Mouse (Mus musculus) heart, adult 11 months (tissue): ENCODE results near the gene Cpne5.
"Not testable (repeated sequence)": the region's sequence is repeated elsewhere in the genome, so short reads cannot be mapped to it uniquely, and the experiment has no call there.

Source experiments
- DNase-seq: peaks from one replicate; pipeline ENCODE4 v3.0.0; 2022

Cpne5 gene

DNA sequence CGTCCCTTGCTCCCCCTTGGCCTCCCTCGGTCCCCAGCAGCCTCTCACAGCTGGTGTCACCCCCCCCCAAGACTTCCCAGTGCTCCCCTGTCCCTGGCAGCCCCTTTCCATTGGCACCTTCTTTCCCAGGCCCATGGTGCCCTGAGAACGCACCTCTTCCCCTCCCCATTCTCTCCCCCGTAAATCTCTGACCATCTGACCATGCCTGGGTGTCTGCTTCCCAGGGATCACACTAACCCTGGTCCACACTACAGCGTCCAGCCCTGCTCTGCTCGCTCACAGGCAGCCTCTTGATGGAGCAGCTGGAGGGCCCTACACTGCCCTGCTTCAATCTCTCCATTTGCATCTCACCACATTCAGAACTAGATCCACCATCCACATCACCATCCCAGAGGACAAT lies 18.5 kb upstream of the Cpne5 start:
- DNase-seq = peak; percentile 91

DNA sequence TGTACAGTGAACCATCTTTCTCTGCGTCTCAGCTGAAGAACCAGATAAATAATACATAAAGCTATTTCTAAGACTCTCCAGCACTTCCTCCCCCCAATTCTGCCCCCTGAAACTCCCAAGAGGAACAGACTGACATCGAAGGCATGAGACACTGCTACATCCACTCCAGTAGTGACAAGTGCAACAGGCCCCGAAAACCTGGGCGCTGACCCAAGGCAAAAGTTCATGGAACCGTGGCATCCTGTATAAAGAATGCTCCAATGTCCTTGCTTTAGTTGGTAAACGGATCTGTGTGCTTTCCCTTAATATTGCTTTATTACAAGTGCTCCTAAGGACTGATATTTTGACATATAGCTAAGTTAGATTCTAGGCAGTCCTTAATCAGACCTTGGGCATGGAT lies 16.8 kb upstream of the Cpne5 start:
- not testable (repeated sequence) for DNase-seq

DNA sequence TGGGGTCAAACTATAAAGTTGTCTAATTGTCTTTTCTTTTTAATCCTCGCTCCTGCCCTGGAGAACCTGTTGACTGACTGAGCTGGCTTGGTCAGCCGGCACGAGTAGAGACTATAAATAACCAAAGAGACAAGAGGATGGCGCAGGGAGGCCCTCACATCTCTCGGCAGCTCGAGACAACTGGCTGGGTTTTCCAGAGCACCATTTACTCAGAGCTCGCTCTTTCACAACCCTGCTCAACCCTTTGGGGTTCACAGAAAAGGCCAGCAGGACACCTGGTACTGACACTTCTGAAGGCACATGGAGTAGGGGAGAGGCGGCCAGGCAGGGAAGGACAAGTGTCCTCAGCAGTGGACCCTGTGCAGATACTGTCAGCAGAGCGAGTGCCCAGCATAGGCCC lies 15.7 kb upstream of the Cpne5 start:
- peak; percentile 97 for DNase-seq

DNA sequence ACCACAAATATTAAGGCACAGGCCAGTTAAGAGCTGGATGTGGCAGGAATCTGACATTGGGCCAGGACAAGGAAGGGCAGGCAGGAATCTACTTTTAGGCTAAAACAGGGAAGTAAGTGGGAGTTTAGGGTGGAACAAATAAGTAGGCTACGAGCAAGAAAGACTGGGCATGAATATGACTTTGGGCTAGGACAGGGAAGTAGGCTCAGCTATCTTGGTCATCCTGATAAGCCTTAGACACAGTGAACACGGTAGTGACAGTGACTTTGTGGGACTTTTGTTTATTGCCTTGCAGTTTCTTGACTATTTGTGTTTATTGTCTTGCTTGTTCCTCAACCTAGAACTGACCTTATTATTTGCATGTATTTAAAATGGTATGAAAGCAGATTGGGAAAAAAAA lies 15.3 kb upstream of the Cpne5 start:
- no peak for DNase-seq

DNA sequence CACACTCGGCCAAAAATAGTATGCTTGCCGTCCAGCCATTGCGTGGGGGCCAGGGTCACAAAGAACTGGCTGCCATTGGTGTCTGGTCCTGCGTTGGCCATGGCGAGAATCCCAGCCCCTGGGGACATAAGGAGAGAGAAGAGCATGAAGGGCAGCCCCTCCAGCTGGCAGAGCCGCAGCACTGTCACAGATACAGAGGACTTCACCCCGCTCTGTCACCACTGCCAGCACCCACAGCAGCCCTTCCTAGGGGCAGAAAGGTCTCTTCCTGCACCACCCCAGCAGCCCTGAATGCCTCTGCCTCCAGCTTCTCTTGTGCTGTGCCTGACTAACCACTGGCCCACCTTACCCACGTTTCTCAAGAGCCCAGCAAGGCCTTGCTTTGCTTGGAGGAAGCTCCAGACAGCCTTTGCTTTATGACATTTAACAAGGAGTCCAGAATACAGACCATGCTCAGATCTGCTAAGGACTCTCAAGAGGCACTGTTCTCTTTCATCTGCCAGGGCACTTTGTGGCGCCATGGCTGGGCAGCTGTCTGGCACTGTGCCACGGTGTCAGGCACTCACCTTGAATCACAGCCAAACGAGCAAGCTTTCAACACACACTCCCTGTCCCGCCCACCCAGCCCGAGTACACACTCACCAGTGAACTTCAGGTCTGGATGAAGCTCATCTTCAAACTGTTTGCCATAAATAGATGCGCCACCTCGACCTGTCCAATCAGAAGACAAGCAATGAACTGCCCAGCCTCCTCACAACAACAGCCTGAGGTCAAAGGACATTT lies 13.8 kb upstream of the Cpne5 start:
- peak; percentile 98 for DNase-seq

DNA sequence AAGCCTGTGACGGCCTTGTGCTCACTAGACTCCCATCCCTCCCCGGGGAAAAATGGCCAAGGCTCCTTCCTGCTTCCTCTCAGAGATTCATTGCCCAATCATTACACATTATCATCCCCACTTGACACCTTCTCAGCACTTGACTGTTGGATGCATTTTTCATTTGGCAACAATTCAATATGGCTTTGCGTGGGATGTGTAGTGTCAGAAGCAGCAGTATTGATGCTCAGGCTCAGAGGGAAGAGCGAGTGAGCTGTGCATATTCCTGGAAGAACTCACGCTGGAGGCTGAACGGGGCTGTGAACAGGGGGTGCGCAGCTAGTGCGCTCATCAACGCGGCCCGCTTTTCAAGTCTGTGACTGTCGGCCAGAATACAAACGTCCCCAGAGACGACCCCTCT lies 13.0 kb upstream of the Cpne5 start:
- DNase-seq = not testable (repeated sequence)

DNA sequence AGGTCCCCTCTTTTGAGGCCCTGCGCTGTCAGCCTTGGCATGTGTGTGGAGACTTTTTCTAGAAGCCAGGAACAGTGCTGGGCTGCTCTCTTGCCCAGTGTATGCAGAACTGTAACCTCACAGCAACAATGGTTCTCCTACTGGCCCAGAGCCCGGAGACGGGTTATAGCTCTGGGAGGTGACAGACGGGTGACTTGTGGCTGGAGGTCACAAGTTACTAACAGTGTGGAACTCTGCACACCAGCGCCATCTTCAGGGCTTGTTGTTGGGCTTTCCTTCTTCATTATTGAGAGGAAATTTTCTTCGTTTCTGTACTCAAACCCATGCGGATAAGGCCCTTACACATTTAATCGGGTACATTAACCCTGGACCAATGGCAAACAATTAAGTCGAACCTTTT lies 11.5 kb upstream of the Cpne5 start:
- DNase-seq = peak; percentile 96

DNA sequence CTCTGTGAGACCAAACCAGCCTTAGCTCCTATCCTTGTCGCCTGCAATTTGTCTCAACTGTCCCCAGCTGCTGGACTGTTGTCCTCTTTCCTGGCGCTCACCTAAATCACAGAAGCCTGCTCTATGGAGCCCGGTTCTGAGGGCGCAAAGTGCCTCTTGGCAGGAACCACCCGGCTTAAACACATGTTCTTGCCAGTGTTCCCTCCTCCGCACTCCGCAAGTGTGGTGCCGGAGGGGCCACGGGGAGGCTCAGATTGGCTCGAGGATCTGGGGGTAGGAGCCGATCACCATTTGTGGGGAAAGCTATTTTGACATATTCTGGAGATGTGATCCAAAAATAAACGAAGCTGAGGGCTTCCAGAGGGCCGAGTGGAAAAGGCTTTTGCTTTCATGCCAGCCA lies 9.9 kb upstream of the Cpne5 start:
- DNase-seq = peak; percentile 97

DNA sequence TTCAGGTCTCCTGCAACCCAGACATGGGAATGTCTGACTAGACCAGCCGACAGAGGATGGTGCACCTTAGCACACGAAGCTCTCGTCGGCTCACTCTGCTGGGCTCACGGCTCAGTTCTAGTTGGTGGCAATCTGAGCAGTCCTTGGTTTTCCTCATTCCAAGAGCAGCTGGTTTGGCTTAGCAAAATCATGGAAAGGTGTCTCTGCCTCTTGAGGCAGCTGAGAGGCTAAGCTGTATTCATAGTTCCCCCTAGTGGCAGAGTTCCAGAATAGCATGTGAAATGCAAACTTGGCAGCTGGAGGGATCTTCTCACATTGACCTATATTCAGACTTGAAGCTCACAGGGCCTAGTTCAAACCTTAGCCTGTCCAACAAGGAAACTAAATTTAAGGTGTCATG lies 8.6 kb upstream of the Cpne5 start:
- DNase-seq = peak; percentile 94

DNA sequence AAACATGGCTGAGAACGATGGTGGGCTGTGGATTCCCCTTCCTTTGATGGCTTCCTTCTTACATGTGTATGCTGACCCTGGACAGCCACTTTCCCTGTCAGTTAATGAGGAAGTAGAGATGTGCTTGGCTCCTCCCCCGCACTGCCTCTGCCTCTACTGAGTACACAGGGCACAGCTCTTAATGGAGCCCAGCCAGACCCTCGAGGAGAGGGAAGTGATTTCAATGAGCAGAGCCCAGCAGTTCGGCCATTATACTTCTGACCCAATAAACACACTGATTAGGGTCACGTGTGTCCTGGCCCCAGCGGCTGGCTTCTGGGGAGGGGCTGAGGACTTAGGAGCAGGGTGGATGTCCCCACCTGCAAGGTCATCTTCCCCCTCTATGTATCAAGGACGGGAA lies 7.8 kb upstream of the Cpne5 start:
- DNase-seq = peak; percentile 96

DNA sequence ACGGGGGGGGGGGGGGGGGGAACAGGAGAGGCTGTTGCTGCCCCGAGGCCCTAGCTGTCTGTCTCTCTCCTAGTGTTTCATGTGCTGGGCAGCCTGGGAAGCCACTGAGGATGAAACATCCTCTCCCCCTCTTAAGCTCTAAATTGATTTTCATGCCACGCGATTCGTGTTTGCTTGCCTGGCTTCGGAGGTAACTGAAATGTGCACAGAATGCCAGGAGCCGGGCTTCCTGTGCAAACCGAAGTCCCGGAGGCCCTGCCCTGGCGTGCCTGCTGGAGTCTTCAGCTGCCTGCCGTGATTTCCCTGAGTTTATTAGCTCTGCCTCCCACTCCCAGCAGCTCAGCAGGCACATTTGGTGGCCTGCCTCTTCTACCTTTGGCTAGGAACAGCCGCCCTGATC lies 6.9 kb upstream of the Cpne5 start:
- no peak for DNase-seq

DNA sequence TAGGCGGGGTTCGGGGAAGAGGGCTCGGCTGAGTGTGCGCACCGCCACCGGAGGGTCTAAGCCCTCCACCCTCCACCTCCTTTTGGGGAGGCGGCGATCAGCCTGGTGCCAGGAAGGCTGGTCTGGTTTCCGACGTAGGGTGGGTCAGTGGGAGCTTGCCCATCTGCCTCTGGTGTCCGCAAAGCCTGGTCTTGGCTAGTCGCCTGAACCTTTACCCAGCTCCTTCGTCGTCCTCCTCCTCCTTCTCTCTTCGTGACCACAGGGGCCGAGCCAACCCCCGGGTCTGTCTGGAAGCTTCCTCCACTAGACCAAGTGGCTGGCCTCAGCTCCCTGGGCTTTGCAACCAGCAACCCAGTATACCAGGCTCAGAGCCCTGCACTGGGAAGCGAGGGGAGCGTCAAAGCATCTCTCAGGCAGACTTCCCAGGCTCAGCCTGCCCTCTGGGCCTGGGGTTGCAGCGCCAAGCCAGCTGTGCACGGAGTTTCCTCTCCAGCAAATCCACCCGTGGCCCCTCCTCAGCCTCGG lies 516 bp upstream of the Cpne5 start:
- DNase-seq = no peak

DNA sequence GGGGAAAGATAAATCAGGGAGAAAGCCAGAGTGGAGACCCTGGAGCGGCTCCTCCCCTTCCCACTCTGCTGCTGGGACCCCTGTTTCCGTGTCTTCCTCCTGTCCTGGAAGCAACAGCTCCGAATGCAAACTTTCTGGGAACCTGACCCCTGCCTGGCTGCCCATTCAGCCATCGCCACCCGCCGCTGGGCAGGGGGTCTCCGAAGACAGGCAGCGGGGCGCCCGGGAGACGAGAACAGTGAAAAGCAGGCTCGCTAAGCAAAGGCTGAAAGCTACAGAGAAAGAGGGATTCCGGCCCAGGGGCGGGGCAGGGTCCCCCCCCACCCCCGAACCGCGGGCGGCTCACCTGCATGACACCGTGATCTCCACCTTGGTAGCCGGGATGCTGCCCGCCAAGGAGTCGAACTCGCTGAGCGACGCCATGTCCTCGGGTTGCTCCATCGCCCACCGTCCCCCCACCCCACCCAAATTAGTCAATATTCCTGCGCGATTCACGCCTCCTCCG lies 648 bp downstream of the Cpne5 start:
- DNase-seq = no peak

DNA sequence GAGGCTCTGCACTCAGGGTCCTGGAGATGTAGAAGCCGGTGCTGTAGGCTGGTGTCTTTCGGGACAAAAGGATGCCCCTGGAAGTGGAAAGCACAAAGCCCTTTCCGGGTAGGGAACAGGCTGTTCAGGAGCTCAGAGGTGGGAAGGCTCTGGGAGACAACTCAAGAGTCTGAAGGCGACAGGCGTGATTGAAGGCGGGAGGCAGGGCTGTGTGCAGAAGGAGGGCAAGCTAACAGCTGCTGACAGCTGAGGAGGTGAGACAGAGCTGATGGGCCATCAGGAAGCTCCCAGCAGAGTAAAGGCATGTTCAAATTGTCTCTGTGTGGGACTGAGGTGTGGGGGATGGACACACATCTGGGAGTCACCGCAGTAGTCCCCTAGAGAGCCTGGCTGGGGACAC lies 1.9 kb downstream of the Cpne5 start:
- no peak for DNase-seq

DNA sequence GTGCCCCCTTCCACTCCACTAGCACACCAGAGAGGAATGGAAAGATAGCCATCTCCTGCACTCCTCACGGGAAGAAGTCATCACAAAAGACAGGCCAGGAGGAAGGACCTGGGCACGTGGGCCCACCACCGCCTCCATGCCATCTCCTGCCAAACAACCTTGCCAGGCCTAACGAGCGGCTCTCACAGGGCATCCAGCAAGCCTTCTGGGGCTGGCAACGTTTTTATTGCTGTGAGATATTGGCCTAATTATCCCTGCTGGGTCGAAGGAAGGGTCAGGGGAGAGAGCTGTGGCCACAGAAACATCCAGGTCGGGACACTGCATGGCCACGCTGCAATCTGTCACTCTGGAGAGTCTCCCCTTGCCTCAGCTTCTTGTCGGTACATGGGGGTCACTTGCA lies 6.9 kb downstream of the Cpne5 start:
- DNase-seq = peak; percentile 85

DNA sequence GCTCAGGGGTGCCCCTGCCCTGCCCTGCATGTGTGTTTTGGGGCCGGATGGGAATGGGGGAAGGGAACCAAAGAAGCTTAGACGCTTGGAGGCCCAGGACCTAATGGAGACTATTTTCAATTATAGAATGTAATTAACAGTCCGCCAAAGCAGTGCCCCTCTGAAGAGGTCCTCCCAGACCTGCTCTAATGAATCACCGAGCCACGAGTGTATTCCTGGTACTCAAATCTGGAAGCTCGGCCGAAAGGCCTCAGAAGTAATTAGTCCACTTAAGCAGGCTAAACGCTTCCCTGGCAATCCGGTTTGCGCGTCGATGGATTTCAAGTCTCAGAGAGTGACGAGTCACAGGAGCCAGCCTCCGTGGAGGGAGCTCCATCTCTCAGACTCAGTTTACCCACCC lies 17.3 kb downstream of the Cpne5 start:
- DNase-seq = no peak

DNA sequence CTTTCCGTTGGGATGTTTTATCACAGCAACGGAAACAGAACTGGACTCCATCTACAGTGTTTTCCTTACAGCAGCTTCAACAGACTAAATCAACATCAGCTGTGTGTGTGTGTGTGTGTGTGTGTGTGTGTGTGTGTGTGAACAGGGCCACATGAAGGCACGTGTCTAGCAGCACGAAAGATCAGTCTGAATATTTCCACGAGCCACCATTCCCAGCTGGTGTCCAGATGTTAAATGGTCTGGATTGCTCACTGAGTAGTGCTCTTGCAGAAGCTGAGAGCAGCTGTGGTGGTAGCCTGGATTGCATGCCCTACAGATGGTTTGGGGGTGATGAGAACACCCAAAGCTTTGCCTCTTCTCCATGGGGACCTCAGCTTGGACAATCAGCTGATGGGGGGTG lies 19.9 kb downstream of the Cpne5 start:
- DNase-seq = no peak

DNA sequence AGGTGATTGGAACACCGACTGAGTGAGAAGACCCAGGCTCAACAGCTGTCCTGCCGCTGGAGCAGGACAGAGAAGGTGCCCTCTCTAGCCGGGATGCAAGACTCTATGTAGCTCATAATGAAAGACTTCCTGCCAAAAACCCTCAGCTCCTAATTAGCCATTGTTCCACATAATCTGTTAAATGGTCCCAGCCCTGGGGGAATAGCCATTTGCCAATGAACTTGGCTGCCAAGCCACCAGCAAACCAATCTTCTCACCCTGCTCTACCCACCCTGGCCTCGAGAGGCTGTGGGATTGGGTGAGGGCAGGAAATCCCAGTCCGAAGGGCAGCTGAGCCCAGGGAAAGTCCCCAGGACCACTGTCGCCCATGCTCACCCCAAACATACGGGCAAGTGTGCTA lies 21.9 kb downstream of the Cpne5 start:
- no peak for DNase-seq

DNA sequence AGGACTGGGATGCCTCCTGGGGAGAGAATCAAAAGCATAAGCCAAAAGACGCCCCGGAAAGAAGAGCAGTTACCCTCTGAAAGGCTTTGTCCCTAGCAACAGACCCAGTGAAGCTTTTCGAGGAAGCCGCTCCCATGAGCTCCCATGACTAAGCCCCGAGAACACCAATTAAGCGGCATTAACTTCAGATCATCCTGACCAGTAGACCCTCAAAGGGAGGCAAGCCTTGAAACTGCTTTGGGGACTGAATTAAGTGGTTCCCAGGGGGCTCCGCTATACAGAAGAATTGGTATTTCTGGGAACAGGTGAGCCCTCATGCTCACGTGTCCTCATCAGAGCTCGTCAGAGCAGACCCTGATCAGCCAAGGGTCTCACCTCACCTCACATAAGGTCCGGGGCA lies 23.3 kb downstream of the Cpne5 start:
- no peak for DNase-seq

DNA sequence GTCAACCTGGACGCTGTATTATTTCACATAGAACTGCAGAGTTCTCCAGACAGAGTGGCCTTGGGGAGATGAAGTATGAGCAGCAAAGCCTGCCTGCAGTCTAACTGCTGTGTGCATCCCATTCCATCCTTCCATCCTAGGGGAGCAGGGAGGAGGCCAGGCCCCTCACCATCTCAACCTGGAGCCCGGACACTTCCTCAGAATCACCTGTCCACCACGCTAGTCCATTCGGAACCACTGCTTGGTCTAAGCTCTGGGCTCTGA lies 23.8 kb downstream of the Cpne5 start:
- DNase-seq = no peak

DNA sequence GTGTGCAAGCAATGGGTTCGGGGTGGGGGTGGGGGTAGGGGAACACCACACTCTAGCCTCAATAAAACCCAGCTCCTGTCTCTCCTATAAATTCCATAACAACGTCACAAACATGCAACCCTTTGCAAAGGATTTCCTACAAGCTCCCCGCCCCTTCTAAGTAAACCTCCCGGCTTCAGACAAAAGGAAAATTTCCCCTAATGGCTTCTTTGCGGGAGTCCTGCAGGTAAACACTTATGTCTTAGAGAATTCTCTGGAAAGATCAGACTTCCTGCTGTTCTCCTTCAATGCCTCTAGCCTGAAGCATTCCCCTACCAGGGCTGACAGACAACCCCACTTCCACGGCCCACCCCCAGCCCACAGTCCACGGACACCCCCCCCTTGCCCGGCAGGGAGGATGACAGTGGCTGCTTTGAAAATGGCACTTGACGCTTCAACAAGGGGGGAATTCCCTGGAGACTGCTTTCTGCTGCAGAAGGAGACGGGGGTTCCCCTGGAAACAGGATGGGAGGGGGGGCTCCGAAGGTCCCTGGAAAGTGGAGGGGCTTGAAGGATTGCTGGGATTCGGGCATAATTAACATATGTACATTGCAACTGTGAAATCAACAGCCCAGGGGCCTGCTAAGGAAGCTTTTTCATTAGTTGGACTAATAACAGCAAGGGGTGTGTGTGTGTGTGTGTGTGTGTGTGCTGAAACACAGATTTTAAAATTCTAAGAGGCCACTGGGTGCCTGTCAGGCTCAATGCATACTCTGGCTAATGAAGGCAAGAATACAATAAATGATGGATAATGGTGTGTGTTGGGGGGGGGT lies 24.4 kb downstream of the Cpne5 start:
- DNase-seq = no peak

DNA sequence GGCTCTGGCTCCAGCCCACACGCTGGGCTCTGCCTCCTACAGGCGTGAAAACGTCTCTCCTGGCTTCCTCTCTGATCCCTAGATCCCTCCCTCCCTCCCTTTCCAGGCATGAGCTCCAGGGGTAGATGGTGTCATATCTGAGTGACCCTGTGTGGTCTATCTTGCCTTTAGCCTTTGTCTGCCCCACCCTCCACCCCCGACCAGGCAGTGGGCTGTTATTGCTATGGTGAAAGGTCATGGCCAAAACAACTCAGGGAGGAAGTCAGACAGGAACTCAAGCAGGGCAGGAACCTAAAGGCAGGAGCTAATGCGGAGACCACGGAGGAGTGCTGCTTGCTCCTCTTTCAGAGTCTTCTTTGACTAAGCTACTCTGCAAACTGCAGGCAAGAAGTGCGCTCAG lies 26.1 kb downstream of the Cpne5 start:
- no peak for DNase-seq

DNA sequence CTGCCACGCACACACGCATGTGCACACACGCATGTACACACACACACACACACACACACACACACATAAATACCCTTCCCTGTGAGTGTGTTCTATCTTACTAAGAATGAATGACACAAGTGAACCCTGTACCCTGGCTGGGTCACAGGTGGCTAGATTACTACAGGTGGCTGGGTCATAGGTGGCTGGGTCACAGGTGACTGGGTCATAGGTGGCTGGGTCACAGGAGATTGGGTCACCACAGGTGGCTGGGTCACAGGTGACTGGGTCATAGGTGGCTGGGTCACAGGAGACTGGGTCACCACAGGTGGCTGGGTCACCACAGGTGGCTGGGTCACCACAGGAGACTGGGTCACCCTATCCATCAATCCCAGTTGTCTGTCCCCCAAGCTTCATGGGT lies 27.9 kb downstream of the Cpne5 start:
- no peak for DNase-seq

DNA sequence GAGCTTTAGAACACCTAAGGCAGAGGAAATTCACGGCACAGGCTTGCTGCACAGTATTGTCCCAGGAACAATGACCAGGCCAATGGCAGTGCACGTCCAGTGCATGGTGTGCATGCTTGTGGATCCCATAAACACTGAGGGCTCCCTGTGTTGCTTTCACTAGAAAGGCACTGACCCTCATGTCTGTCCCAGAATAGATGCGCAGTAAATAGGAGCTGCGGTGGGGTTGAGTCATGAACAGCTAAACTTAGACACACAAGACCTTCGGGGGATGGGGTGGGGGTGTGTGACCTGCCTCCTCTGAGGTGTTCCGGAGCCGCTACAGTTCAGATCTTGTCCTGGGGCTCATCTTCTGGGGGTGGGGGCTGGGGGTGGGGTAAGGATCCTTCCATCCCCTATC lies 31.9 kb downstream of the Cpne5 start:
- DNase-seq = no peak
